Mouse (Mus musculus) intestine, embryonic 14.5 days (tissue): Measurements from ENCODE around the gene Gm8122. TPM values are rescaled to one million over a fixed set of nuclear protein-coding genes. Genes with fewer than 3 reads are reported as not detected.
"Not testable (repeated sequence)": the region's sequence is repeated elsewhere in the genome, so short reads cannot be mapped to it uniquely, and the experiment has no call there.

Source experiments
- ATAC-seq: fragments of 200-750 bp; cut with Nextera tagmentation; replicated peaks from 2 replicates; pipeline ENCODE4 v1.8.0; 2017; ENCODE audit warnings: low read depth, moderate number of reproducible peaks, moderate TSS enrichment, moderate library complexity; ENCODE audit not compliant: low FRiP score, low TSS enrichment
- DNase-seq: peaks from one replicate; pipeline ENCODE4 v3.0.0-alpha.2; 2018; ENCODE audit warnings: low spot score
- H3K27ac ChIP-seq: fragments of 300-500 bp; sonication (generic); 2 replicates; pipeline ENCODE4 v1.5.1; 2014; ENCODE audit warnings: low read depth, mild to moderate bottlenecking, control low read depth
- H3K27me3 ChIP-seq: fragments of 300-500 bp; sonication (generic); replicated peaks from 2 replicates; pipeline ENCODE4 v1.6.1; 2014; ENCODE audit warnings: low read length, control low read depth; ENCODE audit not compliant: control insufficient read depth, insufficient read depth
- H3K36me3 ChIP-seq: fragments of 300-500 bp; sonication (generic); 2 replicates; pipeline ENCODE4 v1.6.1; 2014; ENCODE audit warnings: low read length, control low read depth; ENCODE audit not compliant: control insufficient read depth, insufficient read depth
- H3K4me1 ChIP-seq: fragments of 300-500 bp; sonication (generic); replicated peaks from 2 replicates; pipeline ENCODE4 v1.6.1; 2014; ENCODE audit warnings: low read length, control low read depth, mixed read lengths; ENCODE audit not compliant: control insufficient read depth, insufficient read depth
- H3K4me2 ChIP-seq: fragments of 300-500 bp; sonication (generic); 2 replicates; pipeline ENCODE4 v1.6.1; 2014; ENCODE audit warnings: low read length
- H3K4me3 ChIP-seq: fragments of 300-500 bp; sonication (generic); 2 replicates; pipeline ENCODE4 v1.5.1; 2014; ENCODE audit warnings: low read depth, low read length, control low read depth, mixed read lengths
- H3K9ac ChIP-seq: fragments of 300-500 bp; sonication (generic); 2 replicates; pipeline ENCODE4 v1.6.1; 2014; ENCODE audit warnings: mild to moderate bottlenecking, low read length
- H3K9me3 ChIP-seq: fragments of 300-500 bp; sonication (generic); 2 replicates; pipeline ENCODE4 v1.6.1; 2016; ENCODE audit warnings: low read length, control low read depth; ENCODE audit not compliant: control insufficient read depth
- WGBS: fragments of 180-500 bp; shearing (Covaris S2); extraction: QIAGEN DNeasy Blood & Tissue Kit; methylation state at CpG from one replicate; pipeline ENCODE4 v1.1.7; 2014; 5-methylcytosine and 5-hydroxymethylcytosine counted together
- polyA plus RNA-seq: library from polyadenylated mRNA; unstranded; fragments of >200 nt; fragmentation: Nextera tagmentation; extraction: Ambion mirVana; gene quantifications from 2 replicates; pipeline ENCODE4 v1.2.1, GENCODE M21; 2014

The Gm8122 gene
- polyA plus RNA-seq, 1 experiment from 2014 or later: not detected

DNA sequence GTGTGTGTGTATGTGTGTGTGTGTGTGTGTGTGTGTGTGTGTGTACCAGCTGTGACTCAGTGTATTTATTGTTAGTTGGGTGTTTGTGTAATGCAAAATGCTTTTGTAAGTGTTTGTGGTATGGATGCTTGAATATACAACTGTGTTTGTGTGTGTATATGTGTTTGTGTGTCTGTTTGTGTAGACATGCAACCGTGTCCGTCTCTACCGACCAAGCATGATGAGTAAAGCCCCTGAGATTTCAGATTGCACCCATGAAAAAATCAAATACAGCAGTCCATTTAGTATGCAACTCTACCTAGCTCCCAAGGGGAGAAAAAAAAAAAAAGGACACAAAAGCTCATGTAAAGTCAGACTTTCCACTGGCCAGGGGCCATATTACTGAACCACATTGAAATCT is 28.3 kb upstream of the Gm8122 start:
- H3K36me3 ChIP-seq, ATAC-seq, H3K27me3 ChIP-seq, H3K27ac ChIP-seq, DNase-seq, H3K4me3 ChIP-seq, H3K4me1 ChIP-seq, H3K9ac ChIP-seq, H3K4me2 ChIP-seq, H3K9me3 ChIP-seq: not testable (repeated sequence)
- WGBS: 91% methylated on average over 3 of the region's 3 CpGs

DNA sequence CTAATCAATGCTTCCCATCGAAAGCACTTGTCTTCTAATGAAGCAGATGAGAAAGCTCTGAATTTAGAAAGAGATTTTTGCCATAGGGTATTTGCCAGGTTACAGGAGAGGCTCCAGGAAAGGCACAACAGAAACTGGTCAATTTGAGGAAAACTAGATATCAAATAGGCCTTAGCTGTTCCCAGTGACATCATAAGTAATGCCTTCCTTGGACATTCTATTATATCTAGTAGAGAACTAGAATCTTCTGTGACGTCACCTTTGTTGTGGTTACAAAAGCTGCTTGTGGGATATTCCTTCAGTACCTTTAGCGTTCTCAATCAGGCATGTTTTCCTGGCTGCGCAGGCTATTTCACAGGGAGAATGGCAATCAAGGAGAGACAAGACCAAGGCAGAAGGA is 23.2 kb upstream of the Gm8122 start, which contains the start of gene Gm8126:
Gm8126 (plus strand) TSS at position 301 of the 400 bp plus-strand sequence.
- WGBS: 96% methylated on average over 2 of the region's 4 CpGs
- H3K27me3 ChIP-seq, H3K27ac ChIP-seq, DNase-seq, ATAC-seq, H3K4me2 ChIP-seq, H3K36me3 ChIP-seq, H3K4me3 ChIP-seq, H3K9me3 ChIP-seq, H3K9ac ChIP-seq, H3K4me1 ChIP-seq: not testable (repeated sequence)

DNA sequence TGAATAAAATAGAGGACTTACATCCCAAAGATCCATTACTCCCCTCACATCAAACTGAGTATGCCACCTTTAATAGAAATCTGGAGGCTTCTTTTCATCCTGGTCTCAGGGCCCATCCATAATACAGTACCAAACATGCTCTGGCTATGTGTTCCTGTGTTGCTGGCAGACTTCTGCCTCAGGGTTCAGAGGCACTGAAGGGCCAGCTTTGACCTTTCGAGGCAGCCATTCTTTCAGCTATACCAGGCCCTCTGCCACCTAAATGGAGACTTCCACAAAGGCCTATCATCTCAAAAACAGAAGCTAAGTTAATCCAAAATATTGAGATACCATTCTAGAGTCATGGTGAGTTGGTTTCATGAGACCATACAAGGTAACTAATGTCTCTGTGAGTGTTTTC is 21.4 kb upstream of the Gm8122 start:
- not testable (repeated sequence) for H3K4me1 ChIP-seq, H3K4me3 ChIP-seq, DNase-seq, H3K9ac ChIP-seq, H3K27me3 ChIP-seq, H3K4me2 ChIP-seq, H3K36me3 ChIP-seq, H3K9me3 ChIP-seq, ATAC-seq, H3K27ac ChIP-seq
- WGBS: 87% methylated on average over 1 of the region's 1 CpGs

DNA sequence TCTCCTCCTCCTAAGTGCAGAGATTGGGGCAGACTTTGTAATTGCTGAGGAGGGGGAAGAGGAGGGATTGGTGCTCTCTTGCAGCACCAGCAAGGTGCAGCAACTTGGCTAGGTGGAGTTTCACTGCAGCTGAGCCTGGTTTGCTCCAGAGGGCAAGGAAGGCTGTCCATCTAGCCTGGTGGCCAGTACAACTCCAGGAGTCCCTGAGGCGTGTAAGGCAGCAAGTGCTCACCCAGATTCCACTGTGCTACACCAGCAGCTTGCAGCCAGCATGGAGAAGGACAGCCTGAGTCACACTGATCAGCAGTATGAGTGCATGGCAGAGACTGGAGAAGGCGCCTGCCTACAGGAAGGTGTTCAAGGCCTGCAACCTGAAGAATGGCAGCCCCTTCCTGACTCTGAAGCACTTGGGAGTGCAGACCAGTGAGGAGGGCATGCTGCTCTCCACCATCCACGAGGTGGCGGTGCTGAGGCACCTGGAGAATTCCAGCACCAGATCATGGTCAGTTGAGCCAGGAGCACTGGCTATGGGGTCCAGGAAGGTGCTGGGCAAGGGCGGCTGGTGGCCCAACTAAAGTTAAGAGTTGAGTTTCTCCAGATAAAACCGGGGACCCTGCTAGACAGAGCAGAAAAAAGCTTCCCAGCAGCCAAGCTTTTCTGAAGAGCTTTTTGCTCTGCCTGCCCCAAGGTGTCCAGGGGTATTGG is 15.6 kb upstream of the Gm8122 start:
- H3K36me3 ChIP-seq, H3K9me3 ChIP-seq, H3K4me3 ChIP-seq, H3K27me3 ChIP-seq, H3K4me2 ChIP-seq, DNase-seq, H3K27ac ChIP-seq, ATAC-seq, H3K9ac ChIP-seq, H3K4me1 ChIP-seq: not testable (repeated sequence)
- 39% methylated on average over 5 of the region's 6 CpGs for WGBS

DNA sequence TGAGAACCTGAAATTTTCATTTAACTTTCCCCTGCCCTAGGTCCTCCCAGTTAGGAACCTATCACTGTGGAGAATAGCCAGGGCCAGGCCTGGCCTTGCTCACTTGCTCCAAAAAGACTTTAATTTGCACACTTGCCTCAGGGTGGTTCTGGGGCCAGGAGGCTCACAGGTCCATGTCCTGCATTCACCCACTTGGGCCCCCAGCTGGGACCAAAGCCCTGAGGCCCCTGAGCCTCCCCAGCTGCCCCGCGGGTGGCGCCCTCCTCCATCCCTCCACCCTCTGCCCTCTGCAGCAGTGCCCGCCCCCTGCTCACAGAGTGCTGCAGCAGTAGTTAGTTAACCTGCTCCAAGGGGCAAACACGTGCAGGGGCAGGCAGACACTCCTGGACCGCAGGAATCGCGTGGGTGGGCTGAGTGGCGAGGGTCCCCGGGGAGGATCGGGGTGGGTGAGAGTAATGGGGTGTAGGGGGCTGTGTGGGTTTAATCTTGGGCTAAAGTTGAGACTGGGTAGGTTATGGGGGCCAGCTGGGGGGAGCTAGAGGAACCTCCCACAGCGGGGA is 14.6 kb upstream of the Gm8122 start:
- not testable (repeated sequence) for H3K4me2 ChIP-seq, H3K9me3 ChIP-seq, H3K27ac ChIP-seq, DNase-seq, H3K4me3 ChIP-seq, H3K4me1 ChIP-seq, ATAC-seq, H3K9ac ChIP-seq, H3K36me3 ChIP-seq, H3K27me3 ChIP-seq
- 14% methylated on average over 10 of the region's 12 CpGs for WGBS

DNA sequence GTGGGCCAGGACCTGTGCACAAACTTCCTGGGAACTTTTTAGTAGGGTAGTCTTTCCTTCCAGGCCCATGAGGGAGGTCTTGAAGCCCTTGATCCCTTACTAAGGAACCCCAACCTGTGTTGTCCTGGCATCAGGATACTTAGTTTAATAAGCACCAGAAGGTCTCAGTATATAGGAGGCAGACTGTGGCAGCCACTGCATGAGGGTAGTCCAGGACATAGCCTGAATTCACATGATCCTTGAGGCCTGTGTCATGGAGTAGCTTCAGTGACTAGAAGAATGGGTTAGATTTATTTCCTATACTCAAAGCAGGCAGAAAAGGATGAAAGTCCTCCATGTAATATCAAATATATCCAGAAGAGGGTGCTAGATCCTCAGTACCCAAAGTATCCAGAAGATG is 2.7 kb upstream of the Gm8122 start:
- H3K4me3 ChIP-seq, H3K27ac ChIP-seq, H3K9ac ChIP-seq, H3K4me2 ChIP-seq, H3K4me1 ChIP-seq, H3K36me3 ChIP-seq, H3K27me3 ChIP-seq, ATAC-seq, H3K9me3 ChIP-seq, DNase-seq: not testable (repeated sequence)

Other genes starting within 250 kb of the Gm8122 start
- not detected in 2 replicates for gene Gm8082, start 241.7 kb downstream of the Gm8122 start, polyA plus RNA-seq
- not detected in 2 replicates for gene Gm10376, start 219.7 kb downstream of the Gm8122 start, polyA plus RNA-seq
- not detected in 2 replicates for gene Gm8094, start 158.7 kb downstream of the Gm8122 start, polyA plus RNA-seq
- gene Gm8104, start 134.7 kb downstream of the Gm8122 start, polyA plus RNA-seq: not detected in 2 replicates
- not detected in 2 replicates for gene Gm7233, start 55.4 kb downstream of the Gm8122 start, polyA plus RNA-seq
- gene Gm8126, start 23.3 kb upstream of the Gm8122 start, polyA plus RNA-seq: not detected in 2 replicates
- not detected in 2 replicates for gene Gm9732, start 39.7 kb upstream of the Gm8122 start, polyA plus RNA-seq
- gene Gm8127, start 58.5 kb upstream of the Gm8122 start, polyA plus RNA-seq: not detected in 2 replicates
- not detected in 2 replicates for gene 1700001F09Rik, start 112.5 kb upstream of the Gm8122 start, polyA plus RNA-seq
- gene Gm8138, start 181.0 kb upstream of the Gm8122 start, polyA plus RNA-seq: not detected in 2 replicates